Mouse (Mus musculus): Measurements from ENCODE around the gene Slc16a5.

The Slc16a5 gene

GRCm38 (mm10) chr11:115513271-115514237 is 51.3 kb downstream of the Slc16a5 start:
- DNase-seq (ENCODE audit: extremely low spot score, low spot score), result peak; percentile 74

- DNase-seq (ENCODE audit: extremely low spot score, low spot score), result peak; percentile 95
Observed at GRCm38 (mm10) chr11:115514238-115514663, 52.0 kb downstream of the Slc16a5 start, which contains the start of gene Jpt1. Gene Jpt1, minus strand, starts transcription at chr11:115514387.

- DNase-seq (ENCODE audit: extremely low spot score, low spot score), result no peak
Observed at GRCm38 (mm10) chr11:115515021-115515420, 52.7 kb downstream of the Slc16a5 start.

- no peak for DNase-seq (ENCODE audit: extremely low spot score, low spot score)
Observed at GRCm38 (mm10) chr11:115516942-115517341, 54.7 kb downstream of the Slc16a5 start.

- no peak for DNase-seq (ENCODE audit: extremely low spot score, low spot score)
Observed at GRCm38 (mm10) chr11:115518693-115519092, 56.4 kb downstream of the Slc16a5 start.

GRCm38 (mm10) chr11:115519581-115519980 is 57.3 kb downstream of the Slc16a5 start:
- no peak for DNase-seq (ENCODE audit: extremely low spot score, low spot score)

- DNase-seq (ENCODE audit: extremely low spot score, low spot score), result no peak
Observed at GRCm38 (mm10) chr11:115520218-115520617, 57.9 kb downstream of the Slc16a5 start.

- DNase-seq (ENCODE audit: extremely low spot score, low spot score), result no peak
Observed at GRCm38 (mm10) chr11:115521080-115521479, 58.8 kb downstream of the Slc16a5 start.

- no peak for DNase-seq (ENCODE audit: extremely low spot score, low spot score)
Observed at GRCm38 (mm10) chr11:115522238-115522637, 60.0 kb downstream of the Slc16a5 start.

GRCm38 (mm10) chr11:115522703-115523102 is 60.4 kb downstream of the Slc16a5 start:
- no peak for DNase-seq (ENCODE audit: extremely low spot score, low spot score)
